Mouse (Mus musculus) layer of hippocampus, adult 9-11 months (tissue): ENCODE measurements around the gene Serpinb9f.
"Not testable (repeated sequence)": the region's sequence is repeated elsewhere in the genome, so short reads cannot be mapped to it uniquely, and the experiment has no call there.

Experiments used
- DNase-seq: peaks from one replicate; pipeline ENCODE4 v3.0.0; 2022

The Serpinb9f gene

GRCm38 (mm10) chr13:33323777-33324176 lies at the start of gene Serpinb9f:
Serpinb9f (plus strand) TSS chr13:33324077.
- DNase-seq: not testable (repeated sequence)

- not testable (repeated sequence) for DNase-seq
Measured at GRCm38 (mm10) chr13:33308631-33309030, 15.2 kb upstream of the Serpinb9f start.

GRCm38 (mm10) chr13:33356666-33357065 lies 32.8 kb downstream of the Serpinb9f start:
- DNase-seq: not testable (repeated sequence)
